Mouse (Mus musculus): ENCODE measurements around the gene Zfp941. TPM values are rescaled to one million over a fixed set of nuclear protein-coding genes. Genes with fewer than 3 reads are reported as not detected.

Gene Zfp941
- total and polyA plus RNA-seq, 2 experiments from 2014 or later = 15.6 to 32.1 TPM

DNA sequence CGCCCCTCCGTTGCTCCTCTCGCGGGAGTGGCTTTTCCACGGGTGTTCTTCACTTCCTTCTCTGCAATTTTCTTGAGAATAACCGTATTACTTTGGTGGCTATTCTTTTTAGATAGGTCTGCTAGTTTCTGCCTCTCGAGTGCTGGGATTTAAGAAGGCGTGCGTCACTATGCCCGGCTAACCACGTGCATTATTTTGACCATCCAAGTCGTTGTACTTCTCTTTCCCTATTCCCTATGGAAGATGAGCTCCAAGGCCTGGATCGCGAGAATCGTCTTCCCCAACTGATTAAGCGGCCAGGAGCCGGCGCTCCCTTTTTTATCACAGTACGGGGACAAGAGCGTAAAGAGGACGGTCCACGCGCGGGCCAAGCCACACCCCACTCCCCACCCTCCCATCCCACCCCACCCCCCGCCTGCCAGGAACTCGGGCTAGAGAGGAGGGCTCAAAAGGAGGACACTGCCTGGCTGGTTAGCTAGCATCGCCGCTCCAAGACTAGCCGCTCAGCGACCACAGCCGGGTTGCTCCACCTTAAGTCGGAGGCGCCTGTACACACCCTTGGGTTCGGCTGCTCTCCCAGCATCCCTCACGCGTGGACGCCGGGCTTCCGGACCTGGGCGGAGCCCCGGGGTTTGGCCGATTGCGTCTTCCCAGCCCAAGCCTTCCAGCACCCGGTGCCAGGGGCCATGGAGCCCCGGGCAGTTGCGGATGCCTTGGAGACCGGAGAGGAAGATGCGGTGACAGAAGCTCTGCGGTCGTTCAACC, 35.0 kb upstream of the Zfp941 start, which contains the start of gene Ric8a:
Gene Ric8a (plus strand): TSS at position 173 of the 765 bp plus-strand sequence.
- TF ChIP-seq CTCF (IDR thresholded peaks at IDR 0.05; ENCODE audit: low read depth) = no peak
- peak within 1 kb of the TSS; percentile 80 for H3K4me2 ChIP-seq (ENCODE audit: low read depth)
- no peaks in the 10 kb centered on the region for H3K27me3 ChIP-seq (ENCODE audit: insufficient read depth, low read length)
- peak within 1 kb of the TSS; percentile 92 for H3K27ac ChIP-seq (ENCODE audit: low read depth, low read length)
- ATAC-seq (peak; percentile 77), DNase-seq (peak; percentile 79)
- peak within 1 kb of the TSS; percentile 59 for H3K4me3 ChIP-seq (ENCODE audit: low read depth, low read length)
- WGBS = 1% methylated on average over 50 of the region's 50 CpGs
- peaks cover 56% of the 10 kb centered on the region for H3K36me3 ChIP-seq (ENCODE audit: insufficient read depth)
- peaks cover 21% of the 10 kb centered on the region for H3K4me1 ChIP-seq (ENCODE audit: insufficient read depth)
- peak within 1 kb of the TSS; percentile 87 for H3K9ac ChIP-seq
- H3K9me3 ChIP-seq (ENCODE audit: low read length) = no peaks in the 10 kb centered on the region

DNA sequence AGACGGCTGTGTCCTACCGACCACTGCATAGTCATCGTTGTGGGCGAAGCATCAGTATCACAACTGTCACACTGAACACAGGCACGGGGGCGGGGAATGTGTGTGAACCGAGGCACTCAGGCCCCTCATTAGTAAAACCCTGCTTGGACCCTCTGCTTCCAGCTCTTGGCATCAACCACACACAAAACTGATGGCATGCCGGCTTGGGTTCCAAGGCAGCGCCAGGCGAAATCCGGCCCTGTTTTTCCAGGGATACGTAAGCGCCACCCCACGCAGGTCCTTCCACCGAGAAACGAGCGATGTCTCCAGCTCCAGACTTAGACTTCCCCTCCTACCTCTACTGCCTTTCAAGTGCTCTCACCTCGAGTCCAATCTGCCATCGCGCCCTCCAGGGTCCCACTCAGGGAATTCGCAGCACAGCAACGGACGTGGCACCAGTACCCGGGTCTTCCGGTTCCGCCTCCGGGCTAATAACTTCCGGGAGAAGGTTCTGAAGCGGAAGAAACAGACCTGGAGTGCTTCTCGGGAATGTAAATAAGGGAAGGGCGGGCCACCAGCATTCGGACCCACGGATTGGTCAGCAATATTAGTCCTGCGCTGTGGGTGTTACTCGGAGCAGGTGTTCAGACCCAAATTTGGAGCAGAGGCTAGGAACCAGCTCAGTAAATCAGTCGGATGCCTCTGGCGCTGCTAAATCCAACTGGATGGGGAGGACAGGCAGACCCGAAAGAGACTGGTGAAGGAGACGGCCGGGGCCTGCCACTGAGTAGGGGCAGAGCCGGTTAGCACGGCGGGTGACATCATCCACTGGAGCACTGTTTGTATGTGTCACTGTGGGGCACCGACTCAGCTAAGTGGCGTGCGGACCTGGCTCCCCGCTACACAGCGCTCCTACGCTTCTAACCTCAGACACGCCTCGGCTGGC, 34.1 kb upstream of the Zfp941 start, which contains the start of gene Gm45785:
Gene Gm45785 (minus strand): TSS at position 472 of the 925 bp plus-strand sequence.
- H3K36me3 ChIP-seq (ENCODE audit: insufficient read depth) = peaks cover 55% of the 10 kb centered on the region

DNA sequence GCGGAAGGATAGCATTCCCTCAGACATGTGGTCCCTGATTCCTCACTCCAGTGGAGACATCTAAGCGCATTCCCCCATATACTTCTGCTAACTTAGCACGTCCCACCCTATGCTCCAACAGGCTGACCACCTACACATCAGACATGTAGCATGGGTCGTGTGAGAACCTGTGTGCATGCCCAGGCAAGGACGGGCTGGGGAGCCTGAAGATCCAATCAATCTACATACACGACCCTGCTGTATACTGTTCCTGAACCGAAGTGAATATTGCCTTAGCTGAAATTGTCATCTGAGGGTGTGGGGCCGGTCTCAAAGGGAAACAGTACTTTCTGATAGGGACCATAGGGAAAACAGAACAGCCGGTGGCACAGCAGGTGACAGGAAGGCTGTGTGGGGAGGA, 33.2 kb upstream of the Zfp941 start:
- Histone ChIP-seq H3K27ac (ENCODE audit: low read depth, low read length) (no peak overlapping the region), H3K9ac (peak overlapping the region; percentile 87), H3K4me2 (ENCODE audit: low read depth) (peak overlapping the region; percentile 80), H3K4me3 (ENCODE audit: low read depth, low read length) (peak overlapping the region; percentile 59), H3K27me3 (ENCODE audit: insufficient read depth, low read length) (no peaks in the 10 kb centered on the region), H3K36me3 (ENCODE audit: insufficient read depth) (peaks cover 45% of the 10 kb centered on the region), H3K9me3 (ENCODE audit: low read length) (no peaks in the 10 kb centered on the region), H3K4me1 (ENCODE audit: insufficient read depth) (peaks cover 21% of the 10 kb centered on the region)
- no peak for TF ChIP-seq CTCF (IDR thresholded peaks at IDR 0.05; ENCODE audit: low read depth)
- 73% methylated on average over 9 of the region's 9 CpGs for WGBS
- ATAC-seq (no peak), DNase-seq (no peak)

More for the DNA sequence above, 34.1 kb upstream of the Zfp941 start, which contains the start of gene Gm45785:
- Histone ChIP-seq H3K27ac (ENCODE audit: low read depth, low read length) (peak within 1 kb of the TSS; percentile 92), H3K9ac (peak within 1 kb of the TSS; percentile 87), H3K9me3 (ENCODE audit: low read length) (no peaks in the 10 kb centered on the region), H3K4me3 (ENCODE audit: low read depth, low read length) (peak within 1 kb of the TSS; percentile 59), H3K4me1 (ENCODE audit: insufficient read depth) (peaks cover 21% of the 10 kb centered on the region), H3K4me2 (ENCODE audit: low read depth) (peak within 1 kb of the TSS; percentile 80), H3K27me3 (ENCODE audit: insufficient read depth, low read length) (no peaks in the 10 kb centered on the region)
- ATAC-seq = peak; percentile 85
- TF ChIP-seq CTCF (IDR thresholded peaks at IDR 0.05; ENCODE audit: low read depth) = peak; percentile 37; the same call in 1 of the 2 replicates
- whole genome bisulfite sequencing = 2% methylated on average over 51 of the region's 51 CpGs
- DNase-seq = peak; percentile 89

DNA sequence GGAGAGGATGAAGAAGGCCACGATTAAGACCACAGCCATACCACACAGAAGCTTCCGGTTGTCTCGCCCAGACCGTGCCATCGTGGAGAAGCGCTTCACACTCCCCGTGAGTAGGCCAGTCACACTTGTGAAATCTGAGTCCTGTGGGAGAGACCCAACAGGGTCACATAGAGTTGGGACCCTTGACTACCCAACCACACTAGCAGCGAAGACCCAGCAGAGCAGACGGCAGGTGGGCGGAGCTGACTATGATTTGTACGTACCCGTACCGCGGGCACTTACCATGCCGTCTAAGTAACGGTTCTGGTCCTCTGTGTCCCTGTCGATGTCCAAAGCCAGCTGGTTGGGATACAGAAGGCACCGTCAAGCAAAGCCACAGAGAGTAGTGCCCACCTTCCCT, 32.5 kb upstream of the Zfp941 start:
- 94% methylated on average over 18 of the region's 18 CpGs for WGBS
- H3K9me3 ChIP-seq (ENCODE audit: low read length) = no peaks in the 10 kb centered on the region
- H3K27ac ChIP-seq (ENCODE audit: low read depth, low read length) = no peak overlapping the region
- ATAC-seq (no peak), DNase-seq (no peak)
- H3K4me3 ChIP-seq (ENCODE audit: low read depth, low read length) = no peak overlapping the region
- no peak for TF ChIP-seq CTCF (IDR thresholded peaks at IDR 0.05; ENCODE audit: low read depth)
- H3K9ac ChIP-seq = no peak overlapping the region
- H3K4me2 ChIP-seq (ENCODE audit: low read depth) = no peak overlapping the region
- peaks cover 38% of the 10 kb centered on the region for H3K36me3 ChIP-seq (ENCODE audit: insufficient read depth)
- peaks cover 21% of the 10 kb centered on the region for H3K4me1 ChIP-seq (ENCODE audit: insufficient read depth)
- H3K27me3 ChIP-seq (ENCODE audit: insufficient read depth, low read length) = no peaks in the 10 kb centered on the region

DNA sequence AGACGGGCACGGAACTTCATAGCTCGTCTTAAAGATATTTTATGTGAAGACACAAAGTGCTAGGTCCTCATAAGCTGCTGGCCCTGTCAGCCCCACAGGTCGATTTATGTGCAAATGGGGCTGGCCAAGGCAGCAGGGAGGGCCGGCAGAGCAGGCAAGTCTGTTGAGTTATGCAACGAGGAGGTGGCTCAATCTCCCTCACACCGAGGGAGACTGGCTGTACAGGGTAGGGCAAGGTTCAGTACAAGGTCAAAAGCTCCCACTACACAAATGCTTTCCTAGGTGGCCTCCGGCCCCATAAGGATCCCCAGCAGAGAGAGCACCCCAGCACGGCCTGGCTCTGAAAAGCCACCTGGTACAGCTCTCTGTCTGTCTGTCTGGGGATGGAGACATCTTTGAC, 31.4 kb upstream of the Zfp941 start:
- Histone ChIP-seq H3K4me3 (ENCODE audit: low read depth, low read length) (no peak overlapping the region), H3K4me2 (ENCODE audit: low read depth) (no peak overlapping the region), H3K36me3 (ENCODE audit: insufficient read depth) (peaks cover 33% of the 10 kb centered on the region), H3K9ac (no peak overlapping the region), H3K9me3 (ENCODE audit: low read length) (no peaks in the 10 kb centered on the region), H3K27me3 (ENCODE audit: insufficient read depth, low read length) (no peaks in the 10 kb centered on the region), H3K4me1 (ENCODE audit: insufficient read depth) (peaks cover 14% of the 10 kb centered on the region), H3K27ac (ENCODE audit: low read depth, low read length) (no peak overlapping the region)
- no peak for TF ChIP-seq CTCF (IDR thresholded peaks at IDR 0.05; ENCODE audit: low read depth)
- ATAC-seq (no peak), DNase-seq (no peak)
- WGBS = 87% methylated on average over 9 of the region's 9 CpGs

DNA sequence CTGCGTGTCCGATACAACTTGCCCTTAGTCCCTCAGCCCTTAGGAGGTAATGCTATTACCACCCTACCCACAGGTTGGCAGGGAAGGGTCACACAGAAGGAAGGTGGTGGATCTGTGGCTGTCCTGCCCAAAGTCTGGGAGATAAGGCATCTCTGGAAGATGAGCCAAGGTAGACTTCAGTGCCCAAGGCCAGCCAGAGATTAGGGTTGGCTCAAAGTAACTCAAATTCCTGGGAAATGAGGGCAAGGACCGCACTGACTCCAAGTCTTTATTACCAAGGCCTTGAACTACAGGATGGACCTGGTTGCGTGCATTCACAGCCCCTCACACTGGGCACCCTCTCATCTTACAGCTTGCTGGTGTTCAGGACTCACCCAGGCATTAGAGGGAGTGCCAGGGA, 29.9 kb upstream of the Zfp941 start:
- Histone ChIP-seq H3K9ac (no peak overlapping the region), H3K27ac (ENCODE audit: low read depth, low read length) (no peak overlapping the region), H3K27me3 (ENCODE audit: insufficient read depth, low read length) (no peaks in the 10 kb centered on the region), H3K4me2 (ENCODE audit: low read depth) (no peak overlapping the region), H3K36me3 (ENCODE audit: insufficient read depth) (peaks cover 33% of the 10 kb centered on the region), H3K9me3 (ENCODE audit: low read length) (no peaks in the 10 kb centered on the region), H3K4me3 (ENCODE audit: low read depth, low read length) (no peak overlapping the region), H3K4me1 (ENCODE audit: insufficient read depth) (peaks cover 8% of the 10 kb centered on the region)
- no peak for DNase-seq
- ATAC-seq = no peak
- WGBS = 97% methylated on average over 4 of the region's 4 CpGs
- TF ChIP-seq CTCF (IDR thresholded peaks at IDR 0.05; ENCODE audit: low read depth) = no peak
